Mouse (Mus musculus) heart, postnatal 4 days (tissue): ENCODE measurements at regions not wholly inside any gene's neighbourhood (a gene's known extent, or its start where the extent isn't known, plus 50 kb on each side); places are given as distances from the start of the nearest gene placed in this dataset.

ENCODE experiments used
- DNase-seq: peaks from one replicate; pipeline ENCODE4 v3.0.0; 2021

DNA sequence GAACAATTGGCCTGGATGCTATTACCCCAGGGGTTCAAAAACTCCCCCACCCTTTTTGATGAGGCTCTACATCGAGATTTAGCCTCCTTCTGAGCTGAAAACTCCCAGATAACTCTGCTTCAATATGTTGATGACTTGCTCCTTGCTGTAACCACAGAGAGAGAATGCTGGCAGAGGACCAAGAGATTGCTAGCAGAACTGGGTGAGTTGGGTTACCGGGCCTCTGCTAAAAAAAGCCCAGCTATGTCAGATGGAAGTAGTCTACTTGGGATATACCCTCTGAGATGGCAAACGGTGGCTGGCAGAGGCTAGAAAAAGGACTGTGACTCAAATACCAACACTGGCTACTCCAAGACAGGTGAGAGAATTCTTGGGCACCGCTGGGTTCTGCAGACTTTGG is 63.9 kb upstream of the Gm906 start:
- peak; percentile 42 for DNase-seq

DNA sequence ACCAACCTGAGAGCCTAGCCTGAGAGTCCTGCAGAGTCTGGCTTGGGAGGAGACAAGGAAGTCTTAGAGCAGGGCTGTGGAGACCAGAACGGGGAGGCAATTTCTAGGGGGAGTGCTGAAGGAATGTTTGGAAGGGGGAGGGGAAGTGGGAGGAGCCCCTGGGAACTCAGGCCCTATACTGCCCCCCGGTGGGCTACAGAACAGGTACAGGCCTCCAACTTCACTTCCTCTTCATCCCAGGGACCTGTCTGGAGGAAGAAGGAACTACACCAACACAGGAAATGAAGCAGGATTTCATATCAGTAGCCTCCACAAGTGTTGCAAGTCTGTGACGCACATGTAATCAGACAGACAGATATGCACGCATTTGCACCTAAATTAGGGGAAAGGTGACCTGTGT is 72.4 kb upstream of the Gm906 start:
- peak; percentile 34 for DNase-seq

DNA sequence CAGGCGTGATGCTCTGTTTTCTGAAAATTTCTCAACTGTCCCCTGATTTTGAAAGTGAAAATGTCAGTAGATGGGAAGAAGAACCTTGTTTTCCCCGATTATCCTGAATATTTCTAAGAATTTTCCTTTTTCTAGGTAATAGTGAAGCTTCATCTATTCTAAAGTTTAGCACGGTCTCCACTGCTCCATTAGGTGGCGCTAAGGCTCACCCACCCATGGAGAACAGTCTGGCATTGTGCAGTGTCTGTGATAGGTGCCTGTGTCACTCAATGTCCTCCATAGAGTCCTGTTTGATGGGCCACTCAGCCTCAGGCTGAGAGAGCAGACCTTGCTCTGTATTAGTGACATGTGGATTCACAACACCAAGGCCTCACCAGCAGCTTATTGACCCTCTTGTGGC is 78.5 kb upstream of the Gm906 start:
- no peak for DNase-seq

DNA sequence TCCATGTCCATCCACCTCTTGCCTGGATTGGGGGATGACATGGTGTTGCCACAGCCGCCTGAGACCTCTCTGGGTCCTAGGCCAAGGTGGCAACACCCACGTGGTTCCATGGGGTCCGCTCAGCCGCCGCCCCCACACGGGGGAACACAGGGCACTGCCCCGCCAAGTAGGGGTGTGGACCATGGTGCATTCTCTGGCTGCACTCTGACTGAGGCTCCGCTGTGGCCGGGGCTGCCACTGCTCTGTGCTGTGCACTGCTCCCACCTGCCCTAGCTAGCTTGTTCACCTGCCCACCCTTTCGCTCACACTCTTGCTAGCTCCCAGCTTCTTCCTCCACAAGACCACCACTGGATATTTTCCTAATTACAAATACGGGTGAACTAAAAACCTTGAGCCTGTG is 73.5 kb upstream of the Fbxw17 start:
- DNase-seq, result no peak

DNA sequence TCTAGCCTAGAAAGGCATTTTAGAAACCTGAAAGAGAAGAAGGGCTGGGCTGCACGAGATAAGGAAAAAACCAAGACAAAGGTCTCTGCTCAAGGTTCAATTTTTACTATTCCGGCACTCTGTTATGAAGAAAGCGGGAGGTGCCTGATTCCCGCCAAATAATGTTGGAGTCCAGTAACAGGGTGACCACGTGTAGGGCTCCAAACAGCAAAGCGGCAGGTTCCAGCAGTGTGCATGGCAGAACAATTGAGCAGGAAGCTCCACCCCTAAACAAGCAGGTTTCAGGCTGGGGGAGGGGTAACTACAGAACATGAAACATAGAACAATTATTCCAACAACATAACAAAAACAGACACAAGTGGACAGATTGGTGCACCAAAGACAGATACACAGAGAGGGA is 65.7 kb upstream of the Fbxw17 start:
- no peak for DNase-seq

DNA sequence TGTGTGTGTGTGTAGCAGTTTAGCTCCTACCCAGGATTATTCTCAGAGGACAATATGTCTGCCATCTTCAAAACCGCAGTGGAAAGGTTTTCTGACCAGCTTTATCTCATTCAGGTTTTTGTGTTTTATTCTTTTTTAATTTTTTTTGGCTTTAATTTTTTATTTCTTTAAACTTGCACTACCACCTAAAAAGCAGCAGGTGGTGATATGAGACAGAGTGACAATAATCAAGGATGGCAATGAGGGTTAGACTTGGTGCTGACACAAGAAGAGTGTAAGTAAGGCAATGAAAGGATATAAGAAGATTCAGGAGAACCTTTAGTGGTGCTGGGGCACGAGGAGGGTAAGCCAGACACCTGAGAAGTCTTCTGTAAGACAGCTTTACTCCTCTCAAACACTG is 62.4 kb upstream of the Fbxw17 start:
- no peak for DNase-seq

DNA sequence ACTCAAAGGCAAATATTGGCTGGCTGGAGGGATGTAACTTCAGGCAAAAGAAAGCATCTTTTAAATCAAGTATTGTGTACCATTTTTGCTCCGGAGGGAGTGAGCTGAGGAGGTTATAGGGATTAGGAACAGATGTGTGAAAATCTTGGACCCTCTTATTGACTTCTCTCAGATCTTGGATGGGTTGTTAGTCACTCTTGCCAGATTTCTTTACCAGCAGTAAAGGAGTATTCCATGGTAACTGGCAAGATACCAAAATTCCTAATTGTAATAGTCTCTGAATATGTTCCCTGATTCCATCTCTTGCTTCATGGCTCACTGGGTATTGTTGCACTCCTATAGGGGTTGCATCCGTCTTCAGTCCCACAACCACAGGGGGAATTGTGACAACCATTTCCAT is 58.1 kb upstream of the Fbxw17 start:
- no peak for DNase-seq
